Mouse (Mus musculus): ENCODE data around the gene Mybphl. TPM values are rescaled to one million over a fixed set of nuclear protein-coding genes. Genes with fewer than 3 reads are reported as not detected.

The Mybphl gene
- polyA plus RNA-seq, 1 experiment from 2014 or later: 0.09 TPM

- WGBS: 37% methylated on average over 22 of the region's 22 CpGs
- peak; percentile 80 for DNase-seq (ENCODE audit: low spot score)
- no peaks in the 10 kb centered on the region for H3K9me3 ChIP-seq (replicated peaks)
- peaks cover 100% of the 10 kb centered on the region for H3K36me3 ChIP-seq
- peak overlapping the region; percentile 58 for H3K27ac ChIP-seq (replicated peaks)
- peaks cover 53% of the 10 kb centered on the region for H3K4me1 ChIP-seq
- no peaks in the 10 kb centered on the region for H3K27me3 ChIP-seq (ENCODE audit: low read depth, poor library complexity, severe bottlenecking)
- H3K4me3 ChIP-seq: peak overlapping the region; percentile 25
Measured at GRCm38 (mm10) chr3:108401692-108402527, 37.2 kb downstream of the Mybphl start.

GRCm38 (mm10) chr3:108402528-108402920, 37.8 kb downstream of the Mybphl start:
- Histone ChIP-seq H3K4me1 (peaks cover 59% of the 10 kb centered on the region), H3K27me3 (ENCODE audit: low read depth, poor library complexity, severe bottlenecking) (no peaks in the 10 kb centered on the region), H3K36me3 (peaks cover 100% of the 10 kb centered on the region), H3K4me3 (no peak overlapping the region), H3K27ac (replicated peaks) (peak overlapping the region; percentile 58), H3K9me3 (replicated peaks) (no peaks in the 10 kb centered on the region)
- DNase-seq (ENCODE audit: low spot score): no peak
- WGBS: 88% methylated on average over 15 of the region's 15 CpGs

GRCm38 (mm10) chr3:108405536-108406305, 41.0 kb downstream of the Mybphl start:
- Histone ChIP-seq H3K4me1 (peaks cover 91% of the 10 kb centered on the region), H3K27ac (replicated peaks) (peak overlapping the region; percentile 99), H3K9me3 (replicated peaks) (no peaks in the 10 kb centered on the region), H3K36me3 (peaks cover 99% of the 10 kb centered on the region), H3K27me3 (ENCODE audit: low read depth, poor library complexity, severe bottlenecking) (no peaks in the 10 kb centered on the region), H3K4me3 (peak overlapping the region; percentile 42)
- DNase-seq (ENCODE audit: low spot score): peak; percentile 74
- WGBS: 28% methylated on average over 14 of the region's 14 CpGs

GRCm38 (mm10) chr3:108406306-108406885, 41.7 kb downstream of the Mybphl start:
- 85% methylated on average over 24 of the region's 24 CpGs for WGBS
- Histone ChIP-seq H3K27me3 (ENCODE audit: low read depth, poor library complexity, severe bottlenecking) (no peaks in the 10 kb centered on the region), H3K4me3 (peak overlapping the region; percentile 42), H3K4me1 (peaks cover 98% of the 10 kb centered on the region), H3K36me3 (peaks cover 99% of the 10 kb centered on the region), H3K27ac (replicated peaks) (peak overlapping the region; percentile 99), H3K9me3 (replicated peaks) (no peaks in the 10 kb centered on the region)
- no peak for DNase-seq (ENCODE audit: low spot score)

GRCm38 (mm10) chr3:108408517-108409008, 43.9 kb downstream of the Mybphl start:
- H3K27me3 ChIP-seq (ENCODE audit: low read depth, poor library complexity, severe bottlenecking): no peaks in the 10 kb centered on the region
- 86% methylated on average over 8 of the region's 8 CpGs for WGBS
- H3K36me3 ChIP-seq: peaks cover 99% of the 10 kb centered on the region
- peaks cover 13% of the 10 kb centered on the region for H3K9me3 ChIP-seq (replicated peaks)
- no peak for DNase-seq (ENCODE audit: low spot score)
- H3K4me1 ChIP-seq: peaks cover 100% of the 10 kb centered on the region
- H3K4me3 ChIP-seq: peak overlapping the region; percentile 97
- peak overlapping the region; percentile 99 for H3K27ac ChIP-seq (replicated peaks)

GRCm38 (mm10) chr3:108409656-108410358, 45.1 kb downstream of the Mybphl start:
- Histone ChIP-seq H3K27ac (replicated peaks) (peak overlapping the region; percentile 99), H3K9me3 (replicated peaks) (peaks cover 26% of the 10 kb centered on the region), H3K27me3 (ENCODE audit: low read depth, poor library complexity, severe bottlenecking) (no peaks in the 10 kb centered on the region), H3K4me1 (peaks cover 99% of the 10 kb centered on the region), H3K36me3 (peaks cover 99% of the 10 kb centered on the region), H3K4me3 (peak overlapping the region; percentile 97)
- 31% methylated on average over 8 of the region's 8 CpGs for WGBS
- DNase-seq (ENCODE audit: low spot score): no peak

GRCm38 (mm10) chr3:108410359-108410714, 45.6 kb downstream of the Mybphl start:
- Histone ChIP-seq H3K9me3 (replicated peaks) (peaks cover 26% of the 10 kb centered on the region), H3K4me1 (peaks cover 99% of the 10 kb centered on the region), H3K4me3 (peak overlapping the region; percentile 97), H3K27ac (replicated peaks) (peak overlapping the region; percentile 99), H3K36me3 (peaks cover 97% of the 10 kb centered on the region), H3K27me3 (ENCODE audit: low read depth, poor library complexity, severe bottlenecking) (no peaks in the 10 kb centered on the region)
- WGBS: 7% methylated on average over 5 of the region's 5 CpGs
- peak; percentile 87 for DNase-seq (ENCODE audit: low spot score)

GRCm38 (mm10) chr3:108411026-108411753, 46.5 kb downstream of the Mybphl start:
- H3K9me3 ChIP-seq (replicated peaks): peaks cover 26% of the 10 kb centered on the region
- peaks cover 1% of the 10 kb centered on the region for H3K27me3 ChIP-seq (ENCODE audit: low read depth, poor library complexity, severe bottlenecking)
- peaks cover 89% of the 10 kb centered on the region for H3K36me3 ChIP-seq
- H3K4me1 ChIP-seq: peaks cover 99% of the 10 kb centered on the region
- WGBS: 11% methylated on average over 5 of the region's 5 CpGs
- peak; percentile 62 for DNase-seq (ENCODE audit: low spot score)
- peak overlapping the region; percentile 99 for H3K27ac ChIP-seq (replicated peaks)
- peak overlapping the region; percentile 97 for H3K4me3 ChIP-seq

- H3K9me3 ChIP-seq (replicated peaks): peaks cover 26% of the 10 kb centered on the region
- WGBS: 44% methylated on average over 8 of the region's 8 CpGs
- DNase-seq (ENCODE audit: low spot score): peak; percentile 62
- peaks cover 83% of the 10 kb centered on the region for H3K36me3 ChIP-seq
- peak overlapping the region; percentile 97 for H3K4me3 ChIP-seq
- H3K27ac ChIP-seq (replicated peaks): peak overlapping the region; percentile 99
- H3K27me3 ChIP-seq (ENCODE audit: low read depth, poor library complexity, severe bottlenecking): peaks cover 7% of the 10 kb centered on the region
- peaks cover 96% of the 10 kb centered on the region for H3K4me1 ChIP-seq
Measured at GRCm38 (mm10) chr3:108411754-108412121, 47.0 kb downstream of the Mybphl start.

GRCm38 (mm10) chr3:108413634-108414360, 49.1 kb downstream of the Mybphl start:
- H3K36me3 ChIP-seq: peaks cover 63% of the 10 kb centered on the region
- peaks cover 24% of the 10 kb centered on the region for H3K27me3 ChIP-seq (ENCODE audit: low read depth, poor library complexity, severe bottlenecking)
- H3K9me3 ChIP-seq (replicated peaks): peaks cover 26% of the 10 kb centered on the region
- H3K27ac ChIP-seq (replicated peaks): peak overlapping the region; percentile 100
- no peak for DNase-seq (ENCODE audit: low spot score)
- H3K4me1 ChIP-seq: peaks cover 87% of the 10 kb centered on the region
- peak overlapping the region; percentile 97 for H3K4me3 ChIP-seq
- WGBS: 96% methylated on average over 35 of the region's 35 CpGs

Data from midbrain, embryonic 10.5 days (tissue).